Mouse (Mus musculus) intestine, embryonic 16.5 days (tissue): ENCODE results near the gene Adamts20. TPM values are rescaled to one million over a fixed set of nuclear protein-coding genes. Genes with fewer than 3 reads are reported as not detected.

Source experiments
- ATAC-seq: fragments of 200-750 bp; cut with Nextera tagmentation; 2 replicates; pipeline ENCODE4 v1.8.0; 2017; ENCODE audit warnings: moderate TSS enrichment, moderate library complexity
- H3K27ac ChIP-seq: fragments of 300-500 bp; sonication (generic); 2 replicates; pipeline ENCODE4 v1.5.1; 2014; ENCODE audit warnings: mild to moderate bottlenecking, low read length
- H3K27me3 ChIP-seq: fragments of 300-500 bp; sonication (generic); replicated peaks from 2 replicates; pipeline ENCODE4 v1.6.1; 2014; ENCODE audit warnings: low read length, control low read depth, mixed read lengths; ENCODE audit not compliant: control insufficient read depth, insufficient read depth
- H3K36me3 ChIP-seq: fragments of 300-500 bp; sonication (generic); 2 replicates; pipeline ENCODE4 v1.6.1; 2014; ENCODE audit warnings: low read length, control low read depth; ENCODE audit not compliant: control insufficient read depth, insufficient read depth
- H3K4me1 ChIP-seq: fragments of 300-500 bp; sonication (generic); 2 replicates; pipeline ENCODE4 v1.6.1; 2014; ENCODE audit warnings: low read length, control low read depth, mixed read lengths; ENCODE audit not compliant: control insufficient read depth, insufficient read depth
- H3K4me2 ChIP-seq: fragments of 300-500 bp; sonication (generic); 2 replicates; pipeline ENCODE4 v1.6.1; 2014; ENCODE audit warnings: low read depth, low read length, control low read depth
- H3K4me3 ChIP-seq: fragments of 300-500 bp; sonication (generic); 2 replicates; pipeline ENCODE4 v1.5.1; 2014; ENCODE audit warnings: mild to moderate bottlenecking, low read length
- H3K9ac ChIP-seq: fragments of 300-500 bp; sonication (generic); 2 replicates; pipeline ENCODE4 v1.6.1; 2014; ENCODE audit warnings: low read depth, low read length
- H3K9me3 ChIP-seq: fragments of 300-500 bp; sonication (generic); 2 replicates; pipeline ENCODE4 v1.6.1; 2016; ENCODE audit warnings: low read length, control low read depth; ENCODE audit not compliant: control insufficient read depth
- WGBS: fragments of 180-500 bp; shearing (Covaris S2); extraction: QIAGEN DNeasy Blood & Tissue Kit; methylation state at CpG from one replicate; pipeline ENCODE4 v1.1.7; 2014; 5-methylcytosine and 5-hydroxymethylcytosine counted together
- polyA plus RNA-seq: library from polyadenylated mRNA; unstranded; fragments of >200 nt; fragmentation: Nextera tagmentation; extraction: Ambion mirVana; gene quantifications from 2 replicates; pipeline ENCODE4 v1.2.1, GENCODE M21; 2015

Adamts20 gene
- polyA plus RNA-seq, 1 experiment from 2014 or later: 1.3 TPM

DNA sequence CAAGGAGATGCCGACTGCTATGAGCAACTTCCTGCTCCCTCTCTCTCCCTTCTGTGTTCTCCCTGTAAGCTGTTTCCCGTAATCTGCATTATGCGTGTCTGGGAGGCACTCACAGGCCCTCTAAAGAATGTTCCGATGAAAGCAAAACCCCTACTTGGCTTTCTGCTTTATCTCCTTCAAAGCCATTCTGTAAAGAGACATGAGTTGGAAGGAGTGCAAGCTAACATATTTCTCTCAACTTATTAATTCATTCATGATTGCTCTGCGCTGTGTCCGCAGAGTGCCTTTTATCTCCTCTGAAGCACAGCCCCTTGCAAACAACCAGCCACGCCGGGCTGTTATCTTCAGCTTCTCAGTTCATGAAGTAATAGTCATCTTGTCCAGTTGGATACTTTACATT lies 215.5 kb downstream of the Adamts20 start:
- 0 out of 2 replicates have a peak, but pooled peaks have one; percentile 54 for ATAC-seq
- 40% methylated on average over 8 of the region's 8 CpGs for WGBS

DNA sequence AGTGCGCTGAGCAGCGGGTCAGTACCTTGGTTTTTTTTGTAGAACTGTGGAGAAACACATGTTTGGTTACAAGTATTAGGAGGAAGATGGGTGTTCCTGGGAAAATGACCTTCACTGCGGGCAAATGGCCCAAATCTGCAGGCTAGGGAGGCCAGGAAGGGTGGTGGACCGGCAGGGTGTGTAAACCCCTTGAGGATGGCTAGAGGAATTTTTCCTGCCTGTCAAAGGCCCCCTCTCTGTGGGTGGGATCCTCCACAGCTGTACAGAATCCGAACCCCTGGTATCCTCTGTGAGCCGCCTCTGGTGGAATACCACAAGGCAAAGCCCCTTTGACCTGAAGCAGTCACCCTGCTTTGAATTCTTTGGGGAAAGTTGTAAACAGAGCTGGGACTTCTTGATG lies 216.8 kb downstream of the Adamts20 start:
- no peak overlapping the region for H3K27ac ChIP-seq
- 60% methylated on average over 6 of the region's 6 CpGs for WGBS
- ATAC-seq: 0 out of 2 replicates have a peak, but pooled peaks have one; percentile 15

More for the DNA sequence above, 215.5 kb downstream of the Adamts20 start:
- peaks cover 12% of the 10 kb centered on the region for H3K4me1 ChIP-seq
- no peaks in the 10 kb centered on the region for H3K9me3 ChIP-seq
- no peaks in the 10 kb centered on the region for H3K36me3 ChIP-seq
- H3K27me3 ChIP-seq: no peaks in the 10 kb centered on the region
- peak overlapping the region; percentile 50 for H3K27ac ChIP-seq
- 0 out of 2 replicates have a peak overlapping the region, but pooled peaks have one; percentile 18 for H3K4me2 ChIP-seq
- H3K9ac ChIP-seq: no peak overlapping the region
- H3K4me3 ChIP-seq: no peak overlapping the region

DNA sequence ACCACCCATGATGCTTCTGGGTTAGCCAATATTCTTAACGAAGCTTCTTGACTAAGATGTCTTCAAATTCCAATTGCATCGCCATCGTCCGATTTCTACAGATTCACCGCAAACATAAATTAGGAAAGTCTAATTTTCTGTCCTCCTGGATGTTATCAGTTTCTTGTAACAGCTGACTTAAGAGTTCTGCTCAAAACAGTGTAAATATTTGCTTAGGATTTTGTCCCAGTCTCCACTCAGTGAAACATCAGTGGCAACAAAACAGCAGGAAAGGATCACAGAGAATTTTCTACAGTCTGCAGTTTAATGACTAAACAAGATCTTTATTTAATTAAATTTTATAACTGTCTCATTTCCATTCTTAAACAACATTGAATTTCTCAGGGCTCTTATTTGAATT lies 218.5 kb downstream of the Adamts20 start:
- Histone ChIP-seq H3K4me3 (no peak overlapping the region), H3K9ac (no peak overlapping the region), H3K4me2 (no peak overlapping the region), H3K27me3 (no peaks in the 10 kb centered on the region), H3K9me3 (no peaks in the 10 kb centered on the region), H3K36me3 (no peaks in the 10 kb centered on the region), H3K4me1 (peaks cover 12% of the 10 kb centered on the region), H3K27ac (peak overlapping the region; percentile 28; the same call in 1 of the 2 replicates)
- ATAC-seq: no peak
- WGBS: 66% methylated on average over 5 of the region's 5 CpGs

More for the DNA sequence above, 216.8 kb downstream of the Adamts20 start:
- H3K9ac ChIP-seq: no peak overlapping the region
- no peaks in the 10 kb centered on the region for H3K36me3 ChIP-seq
- H3K4me3 ChIP-seq: no peak overlapping the region
- H3K4me2 ChIP-seq: no peak overlapping the region
- peaks cover 12% of the 10 kb centered on the region for H3K4me1 ChIP-seq
- no peaks in the 10 kb centered on the region for H3K9me3 ChIP-seq
- no peaks in the 10 kb centered on the region for H3K27me3 ChIP-seq

DNA sequence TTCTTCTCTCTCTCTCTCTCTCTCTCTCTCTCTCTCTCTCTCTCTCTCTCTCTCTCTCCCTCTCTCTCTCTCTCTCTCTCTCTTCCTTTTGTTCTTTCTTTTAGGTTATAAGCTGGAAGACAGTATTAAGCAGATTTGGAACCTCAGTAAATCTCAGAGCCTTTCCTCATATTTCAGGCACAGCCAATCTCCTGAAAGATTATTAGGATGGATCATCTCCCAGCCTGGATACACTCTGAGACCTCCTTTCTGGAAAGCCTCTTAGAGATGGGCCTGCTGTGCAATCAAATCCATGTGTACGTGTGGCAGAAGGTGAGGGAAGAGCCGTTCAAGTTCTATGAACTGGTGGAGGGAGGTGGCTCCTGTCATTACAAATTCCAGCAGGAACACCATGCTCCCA lies 220.9 kb downstream of the Adamts20 start:
- H3K9ac ChIP-seq: no peak overlapping the region
- H3K4me1 ChIP-seq: 0 out of 2 replicates have a peak, but pooled peaks cover 5% of the 10 kb centered on the region
- ATAC-seq: no peak
- WGBS: 71% methylated on average over 2 of the region's 2 CpGs
- H3K27me3 ChIP-seq: no peaks in the 10 kb centered on the region
- no peak overlapping the region for H3K4me2 ChIP-seq
- no peaks in the 10 kb centered on the region for H3K9me3 ChIP-seq
- no peak overlapping the region for H3K27ac ChIP-seq
- H3K4me3 ChIP-seq: no peak overlapping the region
- H3K36me3 ChIP-seq: no peaks in the 10 kb centered on the region

DNA sequence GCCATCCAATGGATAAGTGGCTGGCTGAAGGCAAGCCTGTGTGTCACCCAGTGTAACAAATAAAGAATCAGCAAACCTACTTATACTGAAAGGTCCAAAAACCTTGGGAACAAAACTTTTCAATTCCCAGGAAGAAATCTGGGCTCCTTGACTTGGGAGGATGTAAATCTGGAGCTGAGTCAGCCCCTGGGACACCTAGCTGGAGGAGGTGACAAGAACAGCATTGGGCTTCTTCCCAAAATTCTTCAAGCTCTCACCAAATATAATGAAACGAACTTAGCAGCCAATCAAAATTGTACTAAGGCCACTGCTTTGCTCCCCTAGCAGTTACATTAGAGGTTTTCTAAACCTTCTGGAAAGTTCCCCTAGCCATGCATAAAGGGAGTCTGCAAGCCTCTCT lies 223.1 kb downstream of the Adamts20 start:
- no peak overlapping the region for H3K4me3 ChIP-seq
- H3K4me2 ChIP-seq: no peak overlapping the region
- H3K27me3 ChIP-seq: no peaks in the 10 kb centered on the region
- no peak overlapping the region for H3K9ac ChIP-seq
- H3K9me3 ChIP-seq: no peaks in the 10 kb centered on the region
- 86% methylated on average over 1 of the region's 1 CpGs for WGBS
- 0 out of 2 replicates have a peak, but pooled peaks cover 1% of the 10 kb centered on the region for H3K4me1 ChIP-seq
- no peak for ATAC-seq
- no peak overlapping the region for H3K27ac ChIP-seq
- H3K36me3 ChIP-seq: no peaks in the 10 kb centered on the region

GRCm38 (mm10) chr15:94239637-94240036 lies 225.6 kb downstream of the Adamts20 start:
- no peak overlapping the region for H3K9ac ChIP-seq
- no peaks in the 10 kb centered on the region for H3K9me3 ChIP-seq
- H3K36me3 ChIP-seq: no peaks in the 10 kb centered on the region
- no peaks in the 10 kb centered on the region for H3K27me3 ChIP-seq
- H3K27ac ChIP-seq: no peak overlapping the region
- WGBS: 83% methylated on average over 4 of the region's 4 CpGs
- H3K4me3 ChIP-seq: no peak overlapping the region
- ATAC-seq: no peak
- H3K4me2 ChIP-seq: no peak overlapping the region
- H3K4me1 ChIP-seq: no peaks in the 10 kb centered on the region

GRCm38 (mm10) chr15:94239127-94239526 lies 226.1 kb downstream of the Adamts20 start:
- H3K27me3 ChIP-seq: no peaks in the 10 kb centered on the region
- no peaks in the 10 kb centered on the region for H3K36me3 ChIP-seq
- no peak overlapping the region for H3K9ac ChIP-seq
- ATAC-seq: no peak
- H3K4me2 ChIP-seq: no peak overlapping the region
- H3K4me3 ChIP-seq: no peak overlapping the region
- 59% methylated on average over 6 of the region's 6 CpGs for WGBS
- H3K9me3 ChIP-seq: no peaks in the 10 kb centered on the region
- H3K4me1 ChIP-seq: no peaks in the 10 kb centered on the region
- H3K27ac ChIP-seq: no peak overlapping the region

DNA sequence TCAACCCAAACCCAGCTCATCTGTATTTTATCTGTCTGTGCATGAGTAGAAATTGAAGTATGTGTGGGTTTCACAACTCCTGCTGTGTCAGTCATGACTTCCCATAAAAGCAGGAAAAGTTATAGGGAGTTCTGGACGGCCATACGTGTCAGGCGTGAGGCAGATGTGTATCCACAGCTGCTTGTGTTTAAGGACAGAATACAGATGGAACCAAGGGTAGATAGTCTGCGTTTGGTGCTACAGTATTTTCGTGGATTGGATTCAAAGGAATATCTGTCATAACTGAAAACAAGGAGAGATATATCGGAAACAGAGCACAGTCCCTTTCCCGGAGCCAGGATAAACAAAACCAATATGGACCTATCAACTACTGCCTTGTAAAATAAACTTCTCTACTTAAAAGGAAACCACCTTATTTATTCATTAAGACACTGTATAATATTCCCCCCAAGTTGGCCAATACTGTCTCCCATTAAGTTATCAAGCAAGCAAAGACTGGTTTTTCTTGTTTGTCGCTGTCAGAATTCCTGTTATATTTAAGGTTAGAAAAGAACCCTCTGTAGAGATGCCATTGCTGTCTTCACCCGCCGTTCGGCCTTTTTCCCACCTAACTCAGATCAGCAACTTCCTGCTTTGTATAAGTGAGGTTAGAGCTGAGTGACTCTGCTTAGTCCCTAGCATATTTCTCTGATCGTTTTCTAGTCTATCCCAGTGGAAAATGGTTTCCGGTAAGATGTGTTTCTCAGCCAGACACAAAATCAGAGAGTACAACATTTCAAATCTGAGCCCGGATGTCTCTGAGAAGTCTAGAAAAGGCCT lies 227.0 kb downstream of the Adamts20 start:
- Histone ChIP-seq H3K9me3 (no peaks in the 10 kb centered on the region), H3K4me3 (no peak overlapping the region), H3K36me3 (no peaks in the 10 kb centered on the region), H3K27ac (peak overlapping the region; percentile 52), H3K27me3 (no peaks in the 10 kb centered on the region), H3K9ac (no peak overlapping the region), H3K4me1 (no peaks in the 10 kb centered on the region), H3K4me2 (no peak overlapping the region)
- ATAC-seq: no peak
- 58% methylated on average over 14 of the region's 14 CpGs for WGBS

DNA sequence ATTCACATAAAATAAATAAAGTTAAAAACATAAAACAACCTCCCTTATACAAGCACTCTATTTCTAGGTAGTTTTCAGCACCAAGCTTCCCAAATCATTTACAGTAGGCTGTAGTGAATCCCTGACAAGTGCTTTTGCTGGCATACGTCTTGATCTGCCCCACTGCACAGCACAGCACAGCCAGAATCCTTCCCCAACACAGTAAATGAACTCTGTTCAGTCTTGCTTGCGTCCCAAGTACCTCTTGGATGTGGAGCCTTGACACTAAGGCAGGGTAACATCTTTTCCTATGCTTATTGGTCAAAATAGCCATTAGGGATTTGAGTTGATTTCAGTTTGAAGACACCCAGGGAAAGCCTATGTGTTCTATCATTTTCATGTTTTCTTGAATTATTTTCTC lies 228.5 kb downstream of the Adamts20 start:
- H3K36me3 ChIP-seq: no peaks in the 10 kb centered on the region
- H3K4me2 ChIP-seq: no peak overlapping the region
- no peak overlapping the region for H3K27ac ChIP-seq
- WGBS: 79% methylated on average over 2 of the region's 2 CpGs
- H3K9me3 ChIP-seq: no peaks in the 10 kb centered on the region
- H3K9ac ChIP-seq: no peak overlapping the region
- ATAC-seq: no peak
- no peak overlapping the region for H3K4me3 ChIP-seq
- H3K27me3 ChIP-seq: no peaks in the 10 kb centered on the region
- no peaks in the 10 kb centered on the region for H3K4me1 ChIP-seq
